Mouse (Mus musculus) thymus, adult 2 months (tissue): ENCODE data around the gene Gm12166.

Experiments used
- CTCF ChIP-seq: fragments of 200-500 bp; IDR thresholded peaks from 2 replicates; pipeline ENCODE4 v1.5.1; 2012; ENCODE audit warnings: mild to moderate bottlenecking, control low read depth, low read length, moderate library complexity, borderline replicate concordance; ENCODE audit not compliant: control insufficient read depth, poor library complexity, insufficient read depth; ENCODE audit errors: extremely low read depth
- POLR2A ChIP-seq: fragments of 200-500 bp; IDR thresholded peaks from 2 replicates; pipeline ENCODE4 v1.6.1; 2012; ENCODE audit warnings: mild to moderate bottlenecking, low read length, control low read depth, moderate library complexity; ENCODE audit not compliant: control insufficient read depth, poor library complexity, insufficient read depth; ENCODE audit errors: extremely low read depth

DNA sequence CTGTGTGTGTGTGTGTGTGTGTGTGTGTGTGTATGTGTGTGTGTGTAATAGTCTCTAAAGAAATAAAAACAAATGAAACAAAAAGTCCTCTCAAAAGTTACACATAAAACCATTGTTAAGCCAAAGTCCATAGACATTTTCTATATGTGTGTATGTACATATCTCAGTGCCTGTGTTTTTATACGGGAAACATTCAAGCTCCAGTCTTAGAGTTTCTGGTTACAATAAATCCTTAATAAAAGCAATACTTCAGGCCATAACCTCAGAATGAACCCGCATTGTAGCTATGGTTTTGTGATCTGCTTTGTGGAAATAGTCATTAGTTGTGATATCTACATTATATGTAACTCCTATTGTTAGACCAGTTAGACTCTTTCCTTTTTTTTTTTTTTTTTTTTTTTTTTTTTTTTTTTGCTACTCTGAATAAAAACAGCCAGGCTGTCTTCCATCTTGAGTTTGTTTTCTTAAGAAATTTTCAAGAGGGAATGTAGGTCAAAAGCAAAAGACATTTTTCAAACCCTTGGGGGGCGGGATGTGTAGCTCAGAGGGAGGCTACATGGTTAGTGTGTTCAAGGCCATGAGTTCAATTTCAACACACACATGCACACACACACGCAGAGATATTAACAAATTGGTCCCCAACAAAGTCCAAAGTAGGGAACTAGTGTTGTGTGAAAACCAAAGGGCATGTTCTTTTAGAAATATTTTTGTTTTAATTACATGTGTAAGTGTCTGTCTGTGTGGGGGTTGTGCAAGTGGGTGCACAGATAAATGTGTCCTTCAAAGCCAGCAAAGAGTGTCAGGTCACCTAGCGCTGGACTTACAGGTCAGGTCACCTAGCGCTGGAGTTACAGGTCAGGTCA lies 23.9 kb downstream of the Gm12166 start:
- no peak for TF ChIP-seq POLR2A
- TF ChIP-seq CTCF = no peak
